Mouse (Mus musculus) embryonic facial prominence, embryonic 14.5 days (tissue): ENCODE data around the gene Aars2. TPM values are rescaled to one million over a fixed set of nuclear protein-coding genes. Genes with fewer than 3 reads are reported as not detected.

Experiments
- ATAC-seq: fragments of 200-750 bp; cut with Nextera tagmentation; 2 replicates; pipeline ENCODE4 v1.8.0; 2017; ENCODE audit warnings: low read depth, moderate number of reproducible peaks, moderate TSS enrichment
- DNase-seq: peaks from one replicate; pipeline ENCODE4 v3.0.0-alpha.2; 2015; ENCODE audit warnings: low spot score
- H3K27ac ChIP-seq: fragments of 300-500 bp; sonication (generic); replicated peaks from 2 replicates; pipeline ENCODE4 v1.5.1; 2014; ENCODE audit warnings: low read depth, mild to moderate bottlenecking, low read length, moderate library complexity
- H3K27me3 ChIP-seq: fragments of 300-500 bp; sonication (generic); replicated peaks from 2 replicates; pipeline ENCODE4 v1.6.1; 2014; ENCODE audit warnings: low read length; ENCODE audit not compliant: control insufficient read depth, insufficient read depth
- H3K36me3 ChIP-seq: fragments of 300-500 bp; sonication (generic); 2 replicates; pipeline ENCODE4 v1.6.1; 2014; ENCODE audit warnings: low read length, mixed read lengths; ENCODE audit not compliant: control insufficient read depth, insufficient read depth
- H3K4me1 ChIP-seq: fragments of 300-500 bp; sonication (generic); 2 replicates; pipeline ENCODE4 v1.6.1; 2014; ENCODE audit warnings: antibody characterized with exemption, low read length; ENCODE audit not compliant: control insufficient read depth, insufficient read depth
- H3K4me2 ChIP-seq: fragments of 300-500 bp; sonication (generic); 2 replicates; pipeline ENCODE4 v1.6.1; 2014; ENCODE audit warnings: low read depth, mild to moderate bottlenecking, low read length, moderate library complexity, mixed read lengths
- H3K4me3 ChIP-seq: fragments of 300-500 bp; sonication (generic); 2 replicates; pipeline ENCODE4 v1.5.1; 2014; ENCODE audit warnings: low read depth, mild to moderate bottlenecking, low read length
- H3K9ac ChIP-seq: fragments of 300-500 bp; sonication (generic); 2 replicates; pipeline ENCODE4 v1.6.1; 2014; ENCODE audit warnings: low read depth, mild to moderate bottlenecking, low read length, moderate library complexity, mixed read lengths
- H3K9me3 ChIP-seq: fragments of 300-500 bp; sonication (generic); 2 replicates; pipeline ENCODE4 v1.6.1; 2016; ENCODE audit warnings: low read length; ENCODE audit not compliant: control insufficient read depth
- WGBS: fragments of 180-500 bp; shearing (Covaris S2); extraction: QIAGEN DNeasy Blood & Tissue Kit; methylation state at CpG from one replicate; pipeline ENCODE4 v1.1.7; 2014; 5-methylcytosine and 5-hydroxymethylcytosine counted together
- polyA plus RNA-seq: library from polyadenylated mRNA; unstranded; fragments of >200 nt; fragmentation: Nextera tagmentation; extraction: Ambion mirVana; gene quantifications from 2 replicates; pipeline ENCODE4 v1.2.1, GENCODE M21; 2014

Gene Aars2
- polyA plus RNA-seq, 1 experiment from 2014 or later: 12.5 TPM

- Histone ChIP-seq H3K27ac (no peak overlapping the region), H3K9me3 (no peaks in the 10 kb centered on the region), H3K9ac (peak overlapping the region; percentile 82; the same call in 1 of the 2 replicates), H3K4me3 (peak overlapping the region; percentile 62), H3K4me2 (peak overlapping the region; percentile 93; the same call in 1 of the 2 replicates), H3K36me3 (peaks cover 32% of the 10 kb centered on the region), H3K27me3 (no peaks in the 10 kb centered on the region), H3K4me1 (peaks cover 10% of the 10 kb centered on the region)
- 76% methylated on average over 12 of the region's 12 CpGs for WGBS
- DNase-seq (no peak), ATAC-seq (no peak)
Observed at GRCm38 (mm10) chr17:45563216-45563615, 56.6 kb downstream of the Aars2 start.

DNA sequence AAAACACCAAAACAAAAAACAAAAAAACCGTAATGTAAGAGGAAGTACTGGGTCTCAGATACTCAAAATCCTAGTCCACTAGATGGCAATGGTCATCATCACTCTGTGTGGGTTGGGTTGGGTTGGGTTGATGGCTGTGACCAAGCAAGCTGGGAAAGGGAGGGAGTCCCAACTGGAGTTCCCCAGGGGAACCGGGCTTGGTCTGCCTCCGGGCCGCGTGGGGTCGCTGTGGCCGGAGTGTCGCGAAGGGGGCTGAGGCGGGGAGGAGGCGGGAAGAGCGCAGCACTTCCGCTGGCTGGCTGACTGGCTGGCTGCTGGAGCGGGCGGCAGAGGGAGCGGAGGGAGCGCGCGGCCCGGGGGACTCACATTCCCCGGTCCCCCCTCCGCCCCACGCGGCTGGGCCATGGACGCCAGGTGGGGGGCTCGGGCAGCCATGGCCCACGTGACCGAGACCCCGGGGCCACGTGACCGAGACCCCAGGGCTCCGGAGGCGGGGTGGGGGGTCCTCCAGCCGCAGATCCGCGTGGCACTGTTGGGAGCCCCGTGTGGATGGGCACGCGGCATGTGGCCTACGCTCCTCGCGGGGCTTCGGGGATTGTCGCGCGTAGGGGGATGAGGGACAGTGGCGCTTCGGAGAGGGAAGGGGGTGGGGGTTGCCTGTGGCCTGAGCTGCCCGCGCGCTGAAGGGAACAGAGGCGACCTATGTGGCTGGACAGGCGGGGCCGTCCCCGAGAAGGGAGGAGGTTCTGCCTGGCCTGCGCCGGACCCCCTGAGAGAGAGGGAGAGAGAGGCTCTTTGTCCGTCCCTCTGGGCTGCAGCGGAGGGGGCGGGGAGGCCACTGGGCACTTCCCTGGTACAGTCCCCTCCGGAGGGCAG, 57.3 kb downstream of the Aars2 start, which contains the start of gene Slc35b2:
Gene Slc35b2 (plus strand): TSS at position 220 of the 876 bp plus-strand sequence.
- DNase-seq (peak; percentile 95), ATAC-seq (peak; percentile 85)
- Histone ChIP-seq H3K36me3 (peaks cover 38% of the 10 kb centered on the region), H3K4me3 (peak within 1 kb of the TSS; percentile 62), H3K27ac (peak within 1 kb of the TSS; percentile 73), H3K4me1 (peaks cover 10% of the 10 kb centered on the region), H3K27me3 (no peaks in the 10 kb centered on the region), H3K9ac (peak within 1 kb of the TSS; percentile 82), H3K4me2 (peak within 1 kb of the TSS; percentile 93), H3K9me3 (no peaks in the 10 kb centered on the region)
- 0% methylated on average over 19 of the region's 61 CpGs for WGBS

DNA sequence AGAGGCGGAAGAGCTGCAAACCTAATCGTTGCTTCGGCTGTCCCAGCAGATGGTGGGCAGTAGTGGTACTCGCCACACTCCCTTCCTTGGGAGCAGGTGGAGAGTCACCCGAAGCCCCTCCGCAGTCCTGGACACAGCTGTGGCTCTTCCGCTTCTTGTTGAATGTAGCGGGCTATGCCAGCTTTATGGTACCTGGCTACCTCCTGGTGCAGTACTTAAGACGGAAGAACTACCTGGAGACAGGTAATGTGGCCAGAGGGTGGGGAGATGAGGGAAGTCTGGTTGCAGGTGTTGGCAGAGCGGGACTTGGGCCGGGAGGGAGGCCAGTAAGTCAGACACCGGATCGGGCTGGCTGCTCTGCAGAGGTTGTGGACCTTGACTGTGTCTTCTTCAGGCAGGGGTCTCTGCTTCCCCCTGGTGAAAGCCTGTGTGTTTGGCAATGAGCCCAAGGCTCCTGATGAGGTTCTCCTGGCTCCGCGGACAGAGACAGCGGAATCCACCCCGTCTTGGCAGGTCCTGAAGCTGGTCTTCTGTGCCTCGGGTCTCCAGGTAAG, 58.0 kb downstream of the Aars2 start:
- peak overlapping the region; percentile 62 for H3K4me3 ChIP-seq
- 4% methylated on average over 17 of the region's 18 CpGs for WGBS
- no peaks in the 10 kb centered on the region for H3K9me3 ChIP-seq
- peak overlapping the region; percentile 93 for H3K4me2 ChIP-seq
- H3K9ac ChIP-seq: peak overlapping the region; percentile 82
- H3K36me3 ChIP-seq: peaks cover 46% of the 10 kb centered on the region
- ATAC-seq (no peak; the same call in 1 of the 2 replicates), DNase-seq (no peak)
- H3K27me3 ChIP-seq: no peaks in the 10 kb centered on the region
- H3K27ac ChIP-seq: peak overlapping the region; percentile 73
- peaks cover 10% of the 10 kb centered on the region for H3K4me1 ChIP-seq

DNA sequence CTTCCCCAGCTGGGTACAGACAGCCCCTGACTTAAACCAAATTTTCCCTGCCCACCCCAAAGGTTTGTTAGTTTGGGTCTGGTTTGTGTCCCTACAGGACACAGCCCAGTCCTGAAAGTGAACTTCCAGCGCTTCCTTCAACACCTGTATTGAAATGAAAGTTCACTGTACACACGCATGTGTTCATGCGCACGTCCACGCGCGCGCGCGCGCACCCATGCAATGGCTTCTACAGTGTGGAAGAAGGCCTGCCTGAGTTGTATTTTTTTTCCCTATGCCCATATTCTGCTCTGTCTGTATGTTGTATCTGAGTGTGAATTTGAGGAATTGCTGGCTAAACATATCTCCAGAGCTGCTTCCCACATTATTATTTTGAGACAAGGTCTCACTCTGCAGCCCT, 58.5 kb downstream of the Aars2 start:
- H3K9me3 ChIP-seq: no peaks in the 10 kb centered on the region
- 92% methylated on average over 11 of the region's 11 CpGs for WGBS
- H3K4me3 ChIP-seq: peak overlapping the region; percentile 62
- peaks cover 51% of the 10 kb centered on the region for H3K36me3 ChIP-seq
- ATAC-seq (no peak), DNase-seq (no peak)
- no peaks in the 10 kb centered on the region for H3K27me3 ChIP-seq
- H3K27ac ChIP-seq: 0 out of 2 replicates have a peak overlapping the region, but pooled peaks have one; percentile 73
- H3K4me1 ChIP-seq: peaks cover 10% of the 10 kb centered on the region
- peak overlapping the region; percentile 93 for H3K4me2 ChIP-seq
- peak overlapping the region; percentile 82 for H3K9ac ChIP-seq

DNA sequence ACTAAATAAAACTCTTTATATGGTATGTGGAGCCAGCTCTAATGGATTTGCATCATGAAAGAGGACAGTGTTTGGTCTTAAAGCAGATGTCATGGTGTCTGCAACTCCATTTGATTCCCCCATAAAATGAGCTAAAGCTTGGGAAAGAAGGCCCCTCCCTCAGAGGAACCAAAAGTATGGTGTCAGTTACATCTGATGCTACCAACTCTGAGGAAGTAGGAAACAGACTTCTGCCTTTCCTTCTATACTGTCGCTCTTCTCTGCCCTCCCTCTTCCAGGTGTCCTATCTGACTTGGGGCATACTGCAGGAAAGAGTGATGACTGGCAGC, 59.4 kb downstream of the Aars2 start:
- Histone ChIP-seq H3K4me2 (no peak overlapping the region), H3K27ac (no peak overlapping the region), H3K9ac (no peak overlapping the region), H3K4me1 (peaks cover 10% of the 10 kb centered on the region), H3K36me3 (peaks cover 59% of the 10 kb centered on the region), H3K4me3 (no peak overlapping the region), H3K9me3 (no peaks in the 10 kb centered on the region), H3K27me3 (no peaks in the 10 kb centered on the region)
- WGBS: 55% methylated on average over 1 of the region's 1 CpGs
- ATAC-seq (no peak), DNase-seq (no peak)

DNA sequence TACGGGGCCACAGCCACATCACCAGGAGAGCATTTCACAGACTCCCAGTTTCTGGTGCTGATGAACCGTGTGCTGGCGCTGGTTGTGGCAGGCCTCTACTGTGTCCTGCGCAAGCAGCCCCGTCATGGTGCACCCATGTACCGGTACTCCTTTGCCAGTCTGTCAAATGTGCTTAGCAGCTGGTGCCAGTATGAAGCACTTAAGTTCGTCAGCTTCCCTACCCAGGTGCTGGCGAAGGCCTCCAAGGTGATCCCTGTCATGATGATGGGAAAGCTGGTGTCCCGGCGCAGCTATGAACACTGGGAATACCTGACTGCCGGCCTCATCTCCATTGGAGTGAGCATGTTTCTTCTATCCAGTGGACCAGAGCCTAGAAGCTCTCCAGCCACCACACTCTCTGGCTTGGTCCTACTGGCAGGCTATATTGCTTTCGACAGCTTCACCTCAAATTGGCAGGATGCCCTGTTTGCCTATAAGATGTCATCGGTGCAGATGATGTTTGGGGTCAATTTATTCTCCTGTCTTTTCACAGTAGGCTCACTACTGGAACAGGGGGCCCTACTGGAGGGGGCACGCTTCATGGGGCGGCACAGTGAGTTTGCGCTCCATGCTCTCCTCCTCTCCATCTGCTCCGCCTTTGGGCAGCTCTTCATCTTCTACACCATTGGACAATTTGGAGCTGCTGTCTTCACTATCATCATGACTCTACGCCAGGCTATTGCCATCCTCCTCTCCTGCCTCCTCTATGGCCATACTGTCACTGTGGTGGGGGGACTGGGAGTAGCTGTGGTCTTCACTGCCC, 59.9 kb downstream of the Aars2 start:
- H3K27ac ChIP-seq: no peak overlapping the region
- H3K36me3 ChIP-seq: peaks cover 65% of the 10 kb centered on the region

DNA sequence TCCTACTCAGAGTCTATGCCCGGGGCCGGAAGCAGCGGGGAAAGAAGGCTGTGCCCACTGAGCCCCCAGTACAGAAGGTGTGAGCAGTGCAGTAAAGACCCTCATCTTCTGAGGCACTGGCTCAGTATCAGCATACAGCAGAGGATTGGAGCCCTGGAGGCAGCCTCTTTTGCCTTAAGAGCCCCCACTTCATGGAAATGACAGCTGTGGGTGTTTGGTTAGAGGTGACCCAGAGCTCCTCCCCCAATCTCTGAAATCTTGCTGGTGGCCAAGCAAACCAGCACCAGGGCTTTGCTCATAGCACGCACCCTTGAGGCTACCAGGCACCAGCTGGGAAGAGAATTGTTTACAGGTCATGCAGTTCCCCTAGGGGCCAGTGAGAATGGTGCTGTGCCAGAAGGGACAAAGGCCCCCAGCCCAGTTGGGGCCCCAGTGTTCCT, 60.5 kb downstream of the Aars2 start:
- Histone ChIP-seq H3K4me3 (no peak overlapping the region), H3K9me3 (no peaks in the 10 kb centered on the region), H3K4me1 (peaks cover 15% of the 10 kb centered on the region), H3K36me3 (peaks cover 71% of the 10 kb centered on the region), H3K4me2 (no peak overlapping the region), H3K9ac (no peak overlapping the region), H3K27ac (no peak overlapping the region), H3K27me3 (no peaks in the 10 kb centered on the region)
- ATAC-seq (peak; percentile 1; the same call in 1 of the 2 replicates), DNase-seq (no peak)
- 23% methylated on average over 4 of the region's 4 CpGs for WGBS

More for the DNA sequence above, 59.9 kb downstream of the Aars2 start:
- 57% methylated on average over 18 of the region's 18 CpGs for WGBS
- Histone ChIP-seq H3K9me3 (no peaks in the 10 kb centered on the region), H3K27me3 (no peaks in the 10 kb centered on the region), H3K4me1 (peaks cover 11% of the 10 kb centered on the region), H3K9ac (no peak overlapping the region), H3K4me2 (no peak overlapping the region), H3K4me3 (no peak overlapping the region)
- ATAC-seq (peak; percentile 4; the same call in 1 of the 2 replicates), DNase-seq (no peak)

- Histone ChIP-seq H3K36me3 (peaks cover 72% of the 10 kb centered on the region), H3K27ac (no peak overlapping the region), H3K4me1 (peaks cover 15% of the 10 kb centered on the region), H3K27me3 (no peaks in the 10 kb centered on the region), H3K4me2 (no peak overlapping the region), H3K9ac (no peak overlapping the region), H3K4me3 (no peak overlapping the region), H3K9me3 (no peaks in the 10 kb centered on the region)
- WGBS: 84% methylated on average over 12 of the region's 12 CpGs
- ATAC-seq (no peak), DNase-seq (no peak)
Observed at GRCm38 (mm10) chr17:45568990-45569389, 62.3 kb downstream of the Aars2 start.
